Mouse (Mus musculus) 416B (cell line): ENCODE measurements around the gene Kcnk3.
A peak's percentile ranks its signal among the peaks of the same experiment; 100 is the strongest.

Source experiments
- DNase-seq: peaks from one replicate; pipeline ENCODE4 v3.0.0; 2011; ENCODE audit warnings: low read depth

The Kcnk3 gene

GRCm38 (mm10) chr5:30588301-30588968 lies 465 bp downstream of the Kcnk3 start:
- no peak for DNase-seq

GRCm38 (mm10) chr5:30589069-30589468 lies 1.1 kb downstream of the Kcnk3 start:
- DNase-seq = no peak

GRCm38 (mm10) chr5:30589546-30589945 lies 1.6 kb downstream of the Kcnk3 start:
- DNase-seq = no peak

GRCm38 (mm10) chr5:30590231-30590630 lies 2.3 kb downstream of the Kcnk3 start:
- no peak for DNase-seq

GRCm38 (mm10) chr5:30591205-30591731 lies 3.3 kb downstream of the Kcnk3 start:
- no peak for DNase-seq

- DNase-seq = no peak
Measured at GRCm38 (mm10) chr5:30591786-30592185, 3.8 kb downstream of the Kcnk3 start.

- no peak for DNase-seq
Measured at GRCm38 (mm10) chr5:30592279-30592980, 4.5 kb downstream of the Kcnk3 start.

- DNase-seq = no peak
Measured at GRCm38 (mm10) chr5:30593360-30593759, 5.4 kb downstream of the Kcnk3 start.

- DNase-seq = peak; percentile 7
Measured at GRCm38 (mm10) chr5:30593811-30594504, 6.0 kb downstream of the Kcnk3 start.

GRCm38 (mm10) chr5:30594953-30595560 lies 7.1 kb downstream of the Kcnk3 start:
- no peak for DNase-seq

- DNase-seq = no peak
Measured at GRCm38 (mm10) chr5:30601397-30601796, 13.4 kb downstream of the Kcnk3 start.

GRCm38 (mm10) chr5:30603255-30603654 lies 15.3 kb downstream of the Kcnk3 start:
- no peak for DNase-seq

GRCm38 (mm10) chr5:30603926-30604325 lies 16.0 kb downstream of the Kcnk3 start:
- no peak for DNase-seq

- DNase-seq = no peak
Measured at GRCm38 (mm10) chr5:30604769-30605188, 16.8 kb downstream of the Kcnk3 start.

- no peak for DNase-seq
Measured at GRCm38 (mm10) chr5:30605649-30606048, 17.7 kb downstream of the Kcnk3 start.

GRCm38 (mm10) chr5:30606424-30607073 lies 18.6 kb downstream of the Kcnk3 start:
- no peak for DNase-seq

GRCm38 (mm10) chr5:30609094-30609493 lies 21.1 kb downstream of the Kcnk3 start:
- no peak for DNase-seq

GRCm38 (mm10) chr5:30609918-30610645 lies 22.1 kb downstream of the Kcnk3 start:
- no peak for DNase-seq

GRCm38 (mm10) chr5:30611091-30611490 lies 23.1 kb downstream of the Kcnk3 start:
- DNase-seq = no peak

- DNase-seq = no peak
Measured at GRCm38 (mm10) chr5:30611689-30612088, 23.7 kb downstream of the Kcnk3 start.

GRCm38 (mm10) chr5:30612575-30612974 lies 24.6 kb downstream of the Kcnk3 start:
- DNase-seq = no peak
